Mouse (Mus musculus): ENCODE results near the gene Gm6676. TPM values are rescaled to one million over a fixed set of nuclear protein-coding genes. Genes with fewer than 3 reads are reported as not detected.

Gene Gm6676
- polyA plus RNA-seq (2012; fragmentation: generic; extraction: Trizol), result not detected

GRCm38 (mm10) chr14:7125312-7125711 is at the start of gene Gm6676:
TSS of gene Gm6676 (minus strand) at chr14:7125412.

DNA sequence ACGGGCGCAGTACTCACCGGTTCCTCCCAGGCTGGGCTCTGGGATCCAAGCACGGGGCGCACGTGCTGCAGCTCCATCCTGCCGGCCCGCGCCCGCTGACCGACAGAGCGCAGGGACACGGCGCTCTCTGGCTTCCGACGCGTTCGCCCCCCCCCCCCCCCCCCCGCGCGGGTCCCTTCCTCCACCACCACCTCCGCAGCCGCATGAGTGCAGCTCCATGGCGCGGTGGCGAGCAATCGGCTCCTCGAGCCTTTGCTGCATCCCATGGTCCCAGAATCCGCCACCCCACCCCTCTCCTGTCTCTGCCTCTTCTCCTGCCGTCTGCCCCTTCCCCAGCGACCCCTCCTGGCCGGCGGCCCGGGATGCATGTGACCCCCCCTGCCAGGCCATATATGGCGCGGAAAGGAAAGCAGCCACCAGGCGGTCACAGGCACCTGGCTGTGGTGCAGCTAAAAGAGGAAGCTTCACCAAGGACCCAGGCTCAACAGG is 49.3 kb upstream of the Gm6676 start, which contains the start of gene Gm3512:
Gene Gm3512, minus strand, starts transcription at position 51 of the 489 bp plus-strand sequence.

GRCm38 (mm10) chr14:7100521-7100920 is 24.7 kb downstream of the Gm6676 start, which contains the start of gene Gm3696:
TSS of gene Gm3696 (minus strand) at chr14:7100621.

Other genes starting within 250 kb of the Gm6676 start
- gene Gm3667, start 235.4 kb downstream of the Gm6676 start, polyA plus RNA-seq (2012; fragmentation: generic; extraction: Trizol), result not detected
- gene Gm6356, start 151.6 kb downstream of the Gm6676 start, polyA plus RNA-seq (2012; fragmentation: generic; extraction: Trizol), result not detected
- gene Gm10406, start 98.0 kb downstream of the Gm6676 start, polyA plus RNA-seq (2012; fragmentation: generic; extraction: Trizol), result not detected
- gene Gm3685, start 80.4 kb downstream of the Gm6676 start, polyA plus RNA-seq (2012; fragmentation: generic; extraction: Trizol), result not detected
- not detected for gene Gm3696, start 24.8 kb downstream of the Gm6676 start, polyA plus RNA-seq (2012; fragmentation: generic; extraction: Trizol)
- gene Gm3512, start 49.1 kb upstream of the Gm6676 start, polyA plus RNA-seq (2012; fragmentation: generic; extraction: Trizol), result not detected
- not detected for gene Gm16434, start 69.1 kb upstream of the Gm6676 start, polyA plus RNA-seq (2012; fragmentation: generic; extraction: Trizol)
- gene Gm3727, start 139.3 kb upstream of the Gm6676 start, polyA plus RNA-seq (2012; fragmentation: generic; extraction: Trizol), result not detected
- gene Gm3739, start 189.6 kb upstream of the Gm6676 start, polyA plus RNA-seq (2012; fragmentation: generic; extraction: Trizol), result not detected
- gene Gm5797, start 207.0 kb upstream of the Gm6676 start, polyA plus RNA-seq (2012; fragmentation: generic; extraction: Trizol), result not detected
- not detected for gene Gm8374, start 239.7 kb upstream of the Gm6676 start, polyA plus RNA-seq (2012; fragmentation: generic; extraction: Trizol)